Mouse (Mus musculus) myocyte (in vitro differentiated cells): ENCODE results near the gene Tnnc1.
A peak's percentile ranks its signal among the peaks of the same experiment; 100 is the strongest.

Experiments
- CEBPB ChIP-seq: IDR thresholded peaks from 2 replicates; pipeline ENCODE4 v1.6.1; 2011; ENCODE audit warnings: mild to moderate bottlenecking, moderate library complexity; ENCODE audit not compliant: poor library complexity, insufficient read depth, severe bottlenecking
- E2F4 ChIP-seq: IDR thresholded peaks from one replicate; pipeline ENCODE4 v1.6.1; 2011; ENCODE audit warnings: mild to moderate bottlenecking, control low read depth, moderate library complexity; ENCODE audit not compliant: insufficient read depth
- MAX ChIP-seq: IDR thresholded peaks from one replicate; pipeline ENCODE4 v1.6.1; 2011; ENCODE audit warnings: low read depth, mild to moderate bottlenecking, control low read depth
- MYOD1 ChIP-seq, 3 experiments: IDR thresholded peaks; one replicate each; pipeline ENCODE4 v1.6.1; 2011; ENCODE audit warnings: control low read depth in 2 of 3, low read depth in 2 of 3, mild to moderate bottlenecking in 2 of 3, moderate library complexity in 1 of 3; ENCODE audit not compliant: insufficient read length in 2 of 3, control insufficient read depth in 1 of 3
- MYOG ChIP-seq, 3 experiments: IDR thresholded peaks; one replicate each; pipeline ENCODE4 v1.6.1; 2011; ENCODE audit warnings: control low read depth in 2 of 3, low read depth in 2 of 3, mild to moderate bottlenecking in 2 of 3; ENCODE audit not compliant: insufficient read length in 2 of 3, control insufficient read depth in 1 of 3, insufficient read depth in 1 of 3
- POLR2A ChIP-seq: IDR thresholded peaks from one replicate; pipeline ENCODE4 v1.6.1; 2011; ENCODE audit warnings: low read depth, mild to moderate bottlenecking, control low read depth, moderate library complexity; ENCODE audit not compliant: insufficient read length
- POLR2AphosphoS2 ChIP-seq: IDR thresholded peaks from one replicate; pipeline ENCODE4 v1.6.1; 2011; ENCODE audit warnings: low read depth, control low read depth; ENCODE audit not compliant: insufficient read length
- REST ChIP-seq: IDR thresholded peaks from one replicate; pipeline ENCODE4 v1.6.1; 2011; ENCODE audit warnings: mild to moderate bottlenecking, control low read depth, moderate library complexity; ENCODE audit not compliant: insufficient read depth, insufficient read length
- SRF ChIP-seq: IDR thresholded peaks from one replicate; pipeline ENCODE4 v1.6.1; 2011; ENCODE audit warnings: low read depth; ENCODE audit not compliant: control insufficient read depth, insufficient read length
- TCF12 ChIP-seq: IDR thresholded peaks from one replicate; pipeline ENCODE4 v1.6.1; 2011; ENCODE audit warnings: mild to moderate bottlenecking, control low read depth; ENCODE audit not compliant: poor library complexity, insufficient read depth, severe bottlenecking
- TCF3 ChIP-seq: IDR thresholded peaks from one replicate; pipeline ENCODE4 v1.6.1; 2011; ENCODE audit warnings: low read depth, control low read depth; ENCODE audit not compliant: insufficient read length
- USF1 ChIP-seq: IDR thresholded peaks from one replicate; pipeline ENCODE4 v1.6.1; 2011; ENCODE audit warnings: low read depth, mild to moderate bottlenecking, control low read depth, moderate library complexity

- TF ChIP-seq USF1 (no peak), POLR2A (peak; percentile 23), TCF12 (no peak), REST (no peak), MYOD1 (IDR thresholded peaks at IDR 0.05; ENCODE audit: control insufficient read depth in 1 of 3, insufficient read length in 2 of 3, low read depth in 2 of 3) (no peak), E2F4 (no peak), TCF3 (no peak), MAX (no peak), POLR2AphosphoS2 (no peak), MYOG (IDR thresholded peaks at IDR 0.05; ENCODE audit: control insufficient read depth in 1 of 3, insufficient read depth in 1 of 3, insufficient read length in 2 of 3, low read depth in 2 of 3) (no peak), SRF (no peak), CEBPB (no peak)
Measured at GRCm38 (mm10) chr14:31172781-31173455, 35.2 kb upstream of the Tnnc1 start.
